Mouse (Mus musculus) ovary, postnatal 36 days (tissue): ENCODE data around the gene Htt.
A peak's percentile ranks its signal among the peaks of the same experiment; 100 is the strongest.

Experiments
- DNase-seq: peaks from one replicate; pipeline ENCODE4 v3.0.0; 2022; ENCODE audit warnings: low spot score, mixed read lengths

Gene Htt

DNA sequence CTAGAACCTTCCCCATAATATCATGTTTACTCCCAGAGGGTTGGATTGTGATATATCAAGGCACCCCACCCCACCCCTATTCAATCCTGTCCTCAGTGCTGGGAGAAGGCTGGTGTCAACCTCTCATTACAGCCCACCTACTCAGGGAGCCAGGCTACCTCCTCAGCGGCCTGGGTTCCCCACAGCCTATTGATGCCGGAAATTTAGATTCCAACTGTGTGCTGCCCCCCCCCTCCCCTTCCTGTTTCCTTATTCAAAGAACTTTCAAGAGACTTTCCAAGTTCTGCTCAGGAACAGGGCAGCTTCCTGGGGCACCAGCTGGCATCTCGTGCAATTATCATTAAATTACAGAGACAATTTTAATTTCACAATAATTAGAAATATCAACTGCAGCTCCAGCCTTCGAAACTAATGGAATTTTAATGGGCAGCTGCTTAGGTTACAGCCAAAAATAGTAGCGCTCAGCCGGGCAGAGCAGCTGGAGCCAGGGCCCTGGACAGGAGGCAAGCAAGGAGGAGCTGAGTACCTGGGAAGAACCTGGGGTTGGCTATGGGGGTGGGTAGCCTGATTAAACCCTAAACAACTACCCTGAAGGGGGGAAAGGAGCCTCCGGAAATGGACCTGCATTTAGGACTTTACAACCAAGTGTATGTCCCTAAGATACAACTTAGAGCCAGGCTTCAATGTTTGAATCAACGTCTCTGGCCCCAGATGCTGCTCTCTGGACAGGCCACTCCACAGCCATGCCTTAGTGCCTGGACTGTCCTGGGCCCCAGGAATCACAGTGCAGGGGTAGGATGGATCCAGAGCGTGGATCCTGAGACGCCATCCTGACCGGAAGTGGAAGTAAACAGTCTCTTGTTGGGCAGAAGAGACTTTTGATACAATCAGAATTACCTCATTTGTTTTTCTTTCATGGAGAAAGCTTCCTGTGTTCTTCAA, 170.2 kb downstream of the Htt start:
- no peak for DNase-seq

DNA sequence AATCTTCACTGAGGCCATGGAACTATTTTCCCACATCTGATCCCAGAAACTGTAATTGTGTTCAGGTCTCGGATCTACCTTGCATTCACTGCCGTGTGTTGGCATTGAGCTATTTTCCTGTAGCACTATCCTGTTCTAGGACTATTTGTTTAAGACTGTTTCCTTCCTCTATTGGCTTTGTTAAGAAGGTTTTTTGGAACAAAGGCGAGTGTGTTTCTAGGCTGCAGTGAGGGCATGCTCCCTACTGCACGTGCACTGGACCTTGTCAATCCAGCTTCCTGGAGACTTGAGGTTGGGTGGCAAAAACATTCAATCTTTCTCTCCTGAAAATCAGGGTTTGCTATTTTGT, 170.9 kb downstream of the Htt start:
- no peak for DNase-seq

DNA sequence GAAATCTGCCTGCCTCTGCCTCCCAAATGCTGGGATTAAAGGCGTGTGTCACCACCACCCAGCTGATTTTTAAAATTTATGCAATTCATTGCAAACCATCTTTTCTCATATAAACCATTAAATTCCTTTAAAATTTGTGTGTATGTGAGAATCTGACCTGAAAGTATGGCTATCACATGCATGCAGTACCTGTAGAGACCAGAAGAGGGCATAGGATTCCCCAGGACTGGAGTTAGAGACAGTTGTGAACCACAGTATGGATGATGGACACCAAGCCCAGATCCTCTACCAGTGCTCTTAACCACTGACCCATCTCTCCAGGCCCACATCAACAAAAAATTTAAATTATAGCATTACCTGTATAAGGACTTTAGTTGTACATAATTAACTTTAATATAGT, 171.9 kb downstream of the Htt start:
- DNase-seq, result no peak

DNA sequence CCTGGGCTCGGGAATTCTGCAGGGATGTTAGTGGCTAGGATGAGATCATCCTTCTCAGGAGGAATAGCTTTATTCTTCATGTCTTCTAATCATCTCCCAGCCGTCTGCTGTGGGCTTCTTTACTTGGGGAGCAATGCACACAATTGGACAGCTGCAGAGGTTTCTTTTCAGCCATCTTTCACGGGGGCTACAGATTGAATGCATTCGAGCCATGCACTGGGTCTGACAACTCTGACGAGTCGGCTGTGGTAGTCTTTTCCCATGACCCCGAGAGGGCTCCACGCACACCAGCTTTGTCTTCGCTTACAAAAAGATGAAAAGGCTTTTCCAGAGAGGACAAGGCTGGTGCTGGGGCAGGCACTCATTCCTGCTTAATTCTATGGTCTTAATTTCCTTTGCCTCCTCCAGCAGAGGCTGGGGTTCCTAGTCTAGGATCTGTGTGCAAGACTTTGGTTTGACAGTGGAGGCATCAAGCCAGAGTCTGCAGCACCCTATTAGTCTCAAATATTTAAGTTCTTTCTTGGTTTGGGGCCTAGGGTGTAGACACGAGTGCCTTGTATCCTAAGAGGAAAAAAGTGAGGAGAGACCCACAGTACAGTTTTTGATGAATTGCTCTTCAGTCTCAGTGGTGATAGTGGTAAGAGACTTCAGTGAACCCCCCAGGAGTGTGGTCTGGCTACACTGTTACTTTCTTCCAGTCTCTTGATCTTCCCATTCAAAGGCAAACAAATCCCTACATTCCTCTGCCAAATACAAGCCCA, 180.3 kb downstream of the Htt start:
- no peak for DNase-seq

DNA sequence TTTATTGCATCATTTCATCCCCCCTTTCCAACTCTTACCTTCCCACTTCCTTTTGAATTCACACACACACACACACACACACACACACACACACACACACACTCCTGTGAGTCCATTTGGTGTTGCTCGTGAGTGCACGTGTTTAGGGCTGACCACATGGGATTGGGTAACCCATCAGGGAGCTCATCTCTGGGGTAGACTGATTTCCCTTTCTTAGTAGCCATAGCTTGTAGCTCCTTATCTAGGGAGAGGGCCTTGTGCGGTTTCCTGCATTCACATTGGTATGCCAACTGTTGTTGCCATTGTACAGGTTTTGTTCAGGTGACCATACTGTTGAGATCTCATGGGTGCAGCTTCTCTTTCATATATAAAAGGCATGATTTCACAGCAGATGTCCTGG, 181.9 kb downstream of the Htt start:
- DNase-seq, result no peak

DNA sequence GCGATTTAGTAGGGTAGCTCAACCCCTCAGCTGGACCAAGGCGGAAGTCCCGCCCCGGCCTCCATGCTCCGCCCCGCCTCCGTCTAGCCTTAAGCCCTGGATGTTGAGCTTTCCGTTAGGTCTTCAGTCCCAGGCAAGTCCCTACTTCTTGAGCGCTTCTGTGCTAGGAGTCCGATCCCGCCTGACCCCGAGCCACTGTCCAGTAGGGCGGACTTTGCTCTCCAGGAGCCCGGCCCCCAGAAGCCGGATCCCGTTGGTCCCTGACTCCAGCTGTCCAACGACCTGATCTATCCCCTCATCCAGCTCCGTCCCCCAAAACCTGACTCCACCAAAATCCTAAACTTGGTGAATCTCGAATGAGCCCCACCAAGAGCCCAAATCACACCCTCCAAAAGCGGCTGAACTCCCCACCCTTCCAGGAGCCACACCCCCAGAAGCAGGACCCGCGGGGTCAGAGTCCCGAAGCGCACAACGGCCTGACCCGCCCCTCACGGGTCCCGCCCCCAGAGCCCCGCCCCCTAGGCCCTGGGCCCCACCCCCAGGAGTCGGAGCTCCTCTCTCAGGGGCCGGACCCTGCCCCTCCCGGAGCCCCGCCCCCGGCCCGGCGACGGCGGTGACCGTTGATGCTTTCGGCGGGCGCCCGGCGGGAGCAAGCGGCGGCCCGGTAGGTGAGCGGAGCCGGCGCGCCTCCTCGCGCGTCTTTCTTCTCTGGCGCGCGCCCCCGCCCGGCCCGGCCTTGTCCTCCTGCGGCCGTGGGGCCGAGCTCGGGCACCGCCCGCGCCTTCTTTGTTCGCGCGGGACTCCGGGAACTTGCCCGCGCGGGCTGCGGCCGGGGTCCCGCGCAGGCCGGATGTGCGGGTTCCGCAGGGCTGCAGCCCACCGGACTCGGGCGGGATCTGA, 187.6 kb downstream of the Htt start, which contains the start of gene Rgs12:
Gene Rgs12 (plus strand): TSS at position 585 of the 900 bp plus-strand sequence.
- DNase-seq, result peak; percentile 90

DNA sequence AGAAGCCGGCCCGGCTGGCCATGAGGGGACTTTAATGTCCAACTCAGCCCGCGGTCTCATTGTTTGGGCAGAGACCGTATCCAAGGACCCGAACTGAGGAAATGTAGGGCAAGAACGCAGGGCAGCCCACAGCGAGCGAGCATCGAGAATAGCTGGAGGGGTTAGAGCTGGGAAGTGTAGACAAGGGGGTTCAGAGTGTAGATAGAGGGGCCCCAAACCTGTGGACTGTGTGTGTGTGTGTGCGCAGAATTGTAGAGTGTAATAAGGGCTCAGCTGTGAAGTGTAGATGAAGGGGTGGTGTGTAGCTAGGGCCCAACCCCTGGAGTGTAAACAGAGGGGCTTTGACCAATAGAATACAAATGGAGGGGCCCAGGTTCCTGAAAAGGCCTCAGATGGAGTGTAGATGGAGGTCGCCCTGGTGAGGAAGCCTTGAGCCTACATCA, 188.2 kb downstream of the Htt start:
- DNase-seq, result no peak

DNA sequence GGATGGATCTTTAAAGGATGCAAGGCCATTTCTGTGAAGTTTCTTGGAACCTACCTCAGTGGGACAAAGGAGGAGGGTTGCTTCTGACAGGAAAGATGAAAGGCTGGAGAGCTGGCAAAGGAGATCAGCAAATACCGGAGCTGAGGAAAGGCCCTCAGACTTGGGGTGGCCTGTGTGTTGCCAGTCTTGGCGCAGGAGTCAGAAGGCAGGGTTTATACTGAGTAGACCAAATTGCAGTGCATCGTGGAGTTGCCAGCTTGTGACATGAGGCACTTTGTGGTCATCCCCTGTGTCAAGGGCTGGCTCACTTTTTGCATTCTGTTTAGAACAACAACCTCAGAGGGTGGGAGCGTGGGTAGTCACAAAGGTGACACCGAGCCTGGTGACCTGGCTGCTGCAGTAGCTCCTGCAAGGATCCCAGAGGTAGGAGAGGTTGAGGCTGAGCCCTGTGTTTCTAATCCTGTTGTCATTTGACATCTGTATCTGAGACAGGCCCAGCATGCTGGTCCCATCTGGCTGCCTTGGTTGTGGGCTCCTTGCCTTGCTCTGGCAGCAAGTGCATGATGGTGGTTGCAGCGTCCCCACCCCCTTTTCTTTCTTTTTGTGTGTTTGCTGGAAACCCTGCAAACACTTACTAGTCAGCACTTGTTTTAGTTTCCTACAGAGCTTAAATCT, 189.1 kb downstream of the Htt start:
- no peak for DNase-seq

DNA sequence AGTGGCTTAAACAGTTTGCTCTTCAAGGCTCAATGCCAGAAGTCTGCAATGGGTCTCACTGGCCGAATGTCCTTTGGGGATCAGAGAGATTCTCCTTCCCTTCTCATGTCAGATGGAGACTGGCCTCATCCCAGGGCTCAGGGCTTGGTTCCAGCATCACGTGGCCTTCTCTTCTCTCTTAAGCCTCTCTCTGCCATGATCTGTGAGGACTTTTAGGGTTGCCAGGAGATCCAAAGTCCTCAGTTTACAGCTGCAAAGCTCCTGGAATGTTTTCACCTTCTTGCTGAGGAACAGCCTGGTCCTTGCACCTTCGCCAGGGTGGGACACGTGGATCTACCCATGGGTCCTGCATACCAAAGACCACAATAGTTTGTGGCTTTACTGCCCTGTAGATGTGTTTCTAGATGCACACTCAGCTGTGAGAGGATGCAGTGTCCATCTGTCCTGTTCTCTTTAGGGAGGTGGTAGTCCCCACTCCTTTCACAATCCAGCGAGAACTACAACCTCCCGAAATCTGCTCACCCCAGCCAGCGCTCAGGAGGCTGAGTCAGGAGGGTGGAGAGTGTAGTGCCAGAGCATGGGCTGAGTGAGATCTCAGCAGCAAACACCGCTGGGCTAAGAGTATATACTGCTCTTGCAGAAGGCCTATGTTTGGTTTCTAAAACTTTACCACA, 189.8 kb downstream of the Htt start:
- no peak for DNase-seq

DNA sequence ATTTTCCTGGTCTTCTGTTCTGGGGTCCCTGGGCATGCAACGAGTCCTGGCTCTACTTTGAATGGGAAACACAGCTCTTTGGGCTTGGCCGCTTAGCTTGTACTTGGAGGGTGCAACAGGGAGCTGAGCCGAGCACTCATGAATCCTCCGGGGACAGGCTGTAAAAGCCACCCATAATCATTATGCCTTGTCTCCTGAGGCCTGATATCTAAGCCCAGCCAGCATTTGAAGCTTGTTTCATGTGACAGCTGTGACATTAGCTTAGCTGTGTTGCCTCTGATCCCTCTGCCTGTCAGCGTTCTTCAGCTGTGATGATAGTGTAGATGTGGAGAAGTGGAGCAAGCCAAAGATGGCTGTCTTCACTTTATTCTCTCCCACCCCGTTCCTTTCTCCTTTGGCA, 193.0 kb downstream of the Htt start:
- no peak for DNase-seq

DNA sequence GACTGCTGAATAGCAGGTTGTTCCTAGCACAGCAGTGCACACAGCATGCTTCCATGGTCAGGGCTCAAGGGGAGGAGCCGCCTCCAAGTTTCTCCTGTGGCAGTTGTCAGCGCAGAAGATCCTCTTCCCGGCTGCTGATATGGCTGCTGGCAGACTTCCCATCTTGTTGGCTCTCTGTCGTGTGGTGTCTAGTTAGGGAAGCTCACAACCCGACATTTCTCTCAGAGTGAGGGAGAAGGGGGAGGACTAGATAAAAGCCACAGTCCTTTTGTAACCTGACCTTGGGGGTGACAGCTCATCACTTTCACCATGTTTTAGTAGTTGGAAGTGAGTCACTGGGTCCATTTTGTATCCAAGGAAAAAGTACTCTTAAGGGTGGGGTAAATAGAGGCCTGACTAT, 194.1 kb downstream of the Htt start:
- peak; percentile 33 for DNase-seq

DNA sequence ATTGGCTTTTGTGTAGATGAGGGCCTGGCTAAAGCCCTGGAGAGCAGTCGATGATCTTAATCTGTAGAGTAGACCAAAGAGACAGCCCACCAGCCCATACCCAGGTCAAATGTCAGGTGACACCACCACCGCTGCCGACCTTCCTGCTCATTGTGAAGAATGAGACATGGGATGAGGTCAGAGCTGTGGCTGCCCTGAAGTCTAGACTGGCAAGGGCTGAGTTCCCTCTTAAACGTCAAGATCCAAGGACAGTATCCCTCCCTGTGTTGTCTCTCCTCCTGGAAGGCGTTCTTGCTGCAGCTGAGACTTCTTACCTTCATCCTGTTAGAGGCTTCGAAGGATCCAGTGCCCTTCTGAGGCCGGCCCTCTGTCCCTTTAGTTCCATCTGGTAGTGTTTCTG, 194.6 kb downstream of the Htt start:
- no peak for DNase-seq

DNA sequence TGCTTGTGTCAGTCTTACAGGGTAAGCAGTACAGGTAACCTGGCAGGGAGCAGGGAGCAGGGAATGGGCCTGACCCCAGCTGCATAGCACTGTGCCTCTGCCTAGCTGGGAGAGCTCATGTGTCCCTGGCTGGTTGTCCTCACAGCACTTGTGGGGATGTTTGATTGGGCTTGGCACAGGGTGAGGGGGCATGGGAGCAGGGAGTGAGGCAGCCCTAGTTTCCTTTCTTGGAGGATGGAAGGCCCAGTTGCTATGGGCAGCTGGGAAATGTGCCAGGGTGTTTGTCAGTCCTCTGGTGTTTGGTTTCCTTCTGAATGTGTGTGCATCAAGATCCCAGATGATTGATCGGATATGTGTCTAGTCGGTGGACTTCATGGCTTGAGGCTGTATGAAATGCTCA, 195.5 kb downstream of the Htt start:
- DNase-seq, result no peak

DNA sequence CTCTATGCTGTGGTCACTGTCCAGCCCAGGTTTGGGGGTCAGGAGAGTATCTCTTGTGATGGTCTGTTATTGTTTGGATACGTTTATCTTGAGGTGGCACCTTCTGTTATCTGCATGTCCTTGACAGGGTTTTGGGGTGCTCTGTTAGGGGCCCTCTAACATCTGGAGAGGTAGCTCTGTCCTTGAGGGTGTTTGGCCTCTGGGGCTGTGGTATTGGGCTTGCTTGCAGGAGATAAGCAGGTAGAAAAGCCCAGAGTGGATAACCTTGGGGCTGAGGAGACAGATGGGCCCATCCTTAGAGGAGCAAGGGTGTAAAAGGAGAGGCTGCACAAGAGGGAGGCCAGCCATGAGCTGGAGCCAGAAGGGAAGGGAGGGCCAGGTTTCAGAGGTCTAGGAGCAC, 198.5 kb downstream of the Htt start:
- no peak for DNase-seq
